Mouse (Mus musculus) MEL (cell line): ENCODE results near the gene Inpp4b.

Experiments
- CTCF ChIP-seq, 3 experiments: IDR thresholded peaks in 2 of 3; conservative IDR thresholded peaks in 1 of 3; 2 replicates each; pipeline ENCODE4 v1.5.1; 2011 to 2012; ENCODE audit warnings: low read length in 3 of 3, low read depth in 2 of 3, mild to moderate bottlenecking in 2 of 3, improper control_type of control experiment in 1 of 3, inconsistent platforms in 1 of 3, mixed read lengths in 1 of 3, moderate library complexity in 1 of 3; ENCODE audit not compliant: control insufficient read depth in 1 of 3, insufficient read depth in 1 of 3, poor library complexity in 1 of 3, severe bottlenecking in 1 of 3
- ELF1 ChIP-seq: IDR thresholded peaks from 2 replicates; pipeline ENCODE4 v1.6.1; 2014; ENCODE audit warnings: low read depth, mild to moderate bottlenecking, inconsistent platforms, low read length, improper control_type of control experiment, moderate library complexity
- EP300 ChIP-seq, 2 experiments: IDR thresholded peaks; 2 replicates each; pipeline ENCODE4 v1.6.1; 2011; ENCODE audit warnings: improper control_type of control experiment in 2 of 2, low read length in 2 of 2, low read depth in 1 of 2, mild to moderate bottlenecking in 1 of 2
- GATA1 ChIP-seq: IDR thresholded peaks from 2 replicates; pipeline ENCODE4 v1.6.1; 2011; ENCODE audit warnings: low read depth, low read length, improper control_type of control experiment
- POLR2A ChIP-seq, 2 experiments: IDR thresholded peaks; 2 replicates each; pipeline ENCODE4 v1.6.1; 2011 to 2012; ENCODE audit warnings: low read length in 2 of 2, mild to moderate bottlenecking in 2 of 2, control low read depth in 1 of 2, improper control_type of control experiment in 1 of 2, low read depth in 1 of 2, moderate library complexity in 1 of 2; ENCODE audit not compliant: control insufficient read depth in 1 of 2, insufficient read depth in 1 of 2, poor library complexity in 1 of 2
- POLR2AphosphoS5 ChIP-seq: IDR thresholded peaks from 2 replicates; pipeline ENCODE4 v1.6.1; 2012; ENCODE audit warnings: low read depth, borderline replicate concordance, mild to moderate bottlenecking, inconsistent platforms, low read length, moderate library complexity, mixed read lengths
- RAD21 ChIP-seq: IDR thresholded peaks from 2 replicates; pipeline ENCODE4 v1.6.1; 2011; ENCODE audit warnings: mild to moderate bottlenecking, low read depth, low read length, improper control_type of control experiment
- RCOR1 ChIP-seq: IDR thresholded peaks from 2 replicates; pipeline ENCODE4 v1.6.1; 2012; ENCODE audit warnings: low read depth, mild to moderate bottlenecking, inconsistent platforms, low read length, improper control_type of control experiment
- SMC3 ChIP-seq: IDR thresholded peaks from 2 replicates; pipeline ENCODE4 v1.6.1; 2011; ENCODE audit warnings: low read depth, low read length, improper control_type of control experiment
- TBP ChIP-seq: IDR thresholded peaks from 2 replicates; pipeline ENCODE4 v1.8.0; 2011; ENCODE audit warnings: low read depth, low read length, improper control_type of control experiment
- USF2 ChIP-seq, 2 experiments: IDR thresholded peaks; 2 replicates each; pipeline ENCODE4 v1.6.1; 2011 to 2012; ENCODE audit warnings: improper control_type of control experiment in 2 of 2, low read length in 2 of 2, borderline replicate concordance in 1 of 2, inconsistent platforms in 1 of 2, low read depth in 1 of 2, mild to moderate bottlenecking in 1 of 2; ENCODE audit not compliant: insufficient read depth in 1 of 2
- ZC3H11A ChIP-seq: IDR thresholded peaks from 2 replicates; pipeline ENCODE4 v1.6.1; 2012; ENCODE audit warnings: low read depth, mild to moderate bottlenecking, inconsistent platforms, low read length, improper control_type of control experiment
- ZNF384 ChIP-seq: IDR thresholded peaks from 2 replicates; pipeline ENCODE4 v1.6.1; 2012; ENCODE audit warnings: low read depth, mild to moderate bottlenecking, inconsistent platforms, low read length, improper control_type of control experiment

GRCm38 (mm10) chr8:81777704-81778103 lies 435.3 kb downstream of the Inpp4b start:
- no peak for TF ChIP-seq POLR2A (IDR thresholded peaks at IDR 0.05; ENCODE audit: control insufficient read depth in 1 of 2, insufficient read depth in 1 of 2, low read depth in 1 of 2, low read length in 2 of 2, poor library complexity in 1 of 2)
- TF ChIP-seq EP300 (IDR thresholded peaks at IDR 0.05; ENCODE audit: low read depth in 1 of 2, low read length in 2 of 2): peak; percentile 72 to 85
- no peak for TF ChIP-seq ZNF384
- no peak for TF ChIP-seq ELF1
- TF ChIP-seq POLR2AphosphoS5: no peak
- no peak for TF ChIP-seq CTCF (IDR thresholded peaks at IDR 0.05 in 2 of 3, conservative IDR thresholded peaks at IDR 0.05 in 1 of 3; ENCODE audit: control insufficient read depth in 1 of 3, insufficient read depth in 1 of 3, low read depth in 2 of 3, low read length in 3 of 3, poor library complexity in 1 of 3, severe bottlenecking in 1 of 3)
- TF ChIP-seq GATA1: peak; percentile 78
- no peak for TF ChIP-seq SMC3
- no peak for TF ChIP-seq RCOR1
- TF ChIP-seq RAD21: no peak
- no peak for TF ChIP-seq TBP
- no peak for TF ChIP-seq USF2 (IDR thresholded peaks at IDR 0.05; ENCODE audit: borderline replicate concordance in 1 of 2, insufficient read depth in 1 of 2, low read depth in 1 of 2, low read length in 2 of 2)
- TF ChIP-seq ZC3H11A: no peak
